Mouse (Mus musculus): ENCODE results near the gene Nupr1. TPM values are rescaled to one million over a fixed set of nuclear protein-coding genes. Genes with fewer than 3 reads are reported as not detected.

Gene Nupr1
- polyA plus RNA-seq, 1 experiment: 27.5 TPM

GRCm38 (mm10) chr7:126667495-126668090 is 36.9 kb upstream of the Nupr1 start:
- H3K36me3 ChIP-seq (replicated peaks; ENCODE audit: low read length): peaks cover 96% of the 10 kb centered on the region

DNA sequence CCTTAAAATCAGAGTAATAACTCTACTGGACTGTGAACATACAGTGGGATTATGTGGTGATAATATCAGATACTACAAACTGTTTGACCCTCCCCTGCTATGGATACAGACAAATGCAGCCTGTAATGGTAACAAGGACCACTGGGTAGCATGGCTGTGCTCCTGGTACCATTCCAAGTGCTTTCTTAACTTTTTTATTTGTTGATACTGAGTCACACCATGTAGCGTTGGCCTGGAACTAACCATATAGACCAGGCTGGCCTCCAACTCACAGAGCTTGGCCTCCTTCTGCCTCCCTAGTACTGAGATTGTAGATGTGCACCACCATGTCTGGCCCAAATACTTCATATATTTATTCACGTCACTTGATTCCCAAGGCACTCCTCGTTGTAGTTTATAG is 34.6 kb upstream of the Nupr1 start:
- H3K36me3 ChIP-seq (replicated peaks; ENCODE audit: low read length): peaks cover 90% of the 10 kb centered on the region
- H3K9me3 ChIP-seq: no peaks in the 10 kb centered on the region
- peaks cover 84% of the 10 kb centered on the region for H3K4me1 ChIP-seq
- TF ChIP-seq FLI1 (IDR thresholded peaks at IDR 0.05; ENCODE audit: low read length) (no peak), GATA1 (IDR thresholded peaks at IDR 0.05; ENCODE audit: borderline replicate concordance, low read length) (no peak)
- no peak overlapping the region for H3K4me3 ChIP-seq (replicated peaks)
- no peaks in the 10 kb centered on the region for H3K27me3 ChIP-seq (replicated peaks)

More at GRCm38 (mm10) chr7:126667495-126668090, 36.9 kb upstream of the Nupr1 start:
- Histone ChIP-seq H3K4me3 (replicated peaks) (no peak overlapping the region), H3K4me1 (peaks cover 87% of the 10 kb centered on the region), H3K9me3 (no peaks in the 10 kb centered on the region), H3K27me3 (replicated peaks) (no peaks in the 10 kb centered on the region)
- TF ChIP-seq FLI1 (IDR thresholded peaks at IDR 0.05; ENCODE audit: low read length): no peak
- TF ChIP-seq GATA1 (IDR thresholded peaks at IDR 0.05; ENCODE audit: borderline replicate concordance, low read length): no peak

DNA sequence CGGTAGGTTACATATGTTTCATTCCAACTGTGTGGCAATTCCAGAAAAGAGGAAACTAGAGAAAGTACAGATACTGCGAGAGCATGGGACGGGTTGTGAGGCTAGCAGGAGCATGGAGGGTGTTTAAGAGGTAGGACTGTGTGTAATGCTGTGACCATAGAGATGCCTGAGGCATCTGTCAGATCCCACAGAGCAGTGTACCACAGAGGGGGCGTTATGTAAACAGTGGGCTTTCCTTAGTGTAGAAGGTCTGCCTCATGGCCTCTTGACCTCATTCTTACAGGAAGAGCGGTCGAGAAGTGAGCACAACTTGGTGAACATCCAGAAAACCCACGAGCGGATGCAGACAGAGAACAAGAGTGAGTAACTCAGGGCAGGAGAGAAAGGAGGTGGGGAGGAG is 33.0 kb upstream of the Nupr1 start:
- Histone ChIP-seq H3K4me1 (peaks cover 76% of the 10 kb centered on the region), H3K9me3 (no peaks in the 10 kb centered on the region), H3K36me3 (replicated peaks; ENCODE audit: low read length) (peaks cover 74% of the 10 kb centered on the region), H3K4me3 (replicated peaks) (no peak overlapping the region), H3K27me3 (replicated peaks) (no peaks in the 10 kb centered on the region)
- TF ChIP-seq FLI1 (IDR thresholded peaks at IDR 0.05; ENCODE audit: low read length): no peak
- no peak for TF ChIP-seq GATA1 (IDR thresholded peaks at IDR 0.05; ENCODE audit: borderline replicate concordance, low read length)

DNA sequence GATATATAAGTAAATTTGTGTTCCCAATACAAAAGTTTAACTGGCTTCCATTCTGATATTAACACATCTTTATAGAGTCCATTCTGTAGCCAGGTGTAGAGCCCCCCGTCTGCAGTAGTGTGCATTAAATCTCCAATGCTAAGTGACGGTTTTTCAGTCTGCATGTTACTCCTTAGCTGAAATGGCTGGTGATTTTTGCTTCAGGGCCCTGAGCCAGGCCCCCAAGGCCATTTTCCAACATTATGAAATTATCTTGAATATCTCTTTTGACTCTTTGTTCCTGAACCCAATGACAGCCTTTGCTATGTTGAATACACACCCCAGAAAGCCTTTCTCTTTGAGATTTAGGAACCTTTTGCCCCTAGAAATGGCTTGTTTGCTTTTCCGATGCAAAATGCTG is 29.1 kb upstream of the Nupr1 start:
- TF ChIP-seq FLI1 (IDR thresholded peaks at IDR 0.05; ENCODE audit: low read length): no peak
- no peak for TF ChIP-seq GATA1 (IDR thresholded peaks at IDR 0.05; ENCODE audit: borderline replicate concordance, low read length)
- Histone ChIP-seq H3K4me3 (replicated peaks) (no peak overlapping the region), H3K9me3 (no peaks in the 10 kb centered on the region), H3K4me1 (peaks cover 72% of the 10 kb centered on the region), H3K36me3 (replicated peaks; ENCODE audit: low read length) (peaks cover 41% of the 10 kb centered on the region), H3K27me3 (replicated peaks) (no peaks in the 10 kb centered on the region)

GRCm38 (mm10) chr7:126657522-126657921 is 26.9 kb upstream of the Nupr1 start:
- Histone ChIP-seq H3K9me3 (no peaks in the 10 kb centered on the region), H3K4me1 (peaks cover 73% of the 10 kb centered on the region), H3K27me3 (replicated peaks) (no peaks in the 10 kb centered on the region), H3K4me3 (replicated peaks) (no peak overlapping the region), H3K36me3 (replicated peaks; ENCODE audit: low read length) (peaks cover 19% of the 10 kb centered on the region)
- TF ChIP-seq GATA1 (IDR thresholded peaks at IDR 0.05; ENCODE audit: borderline replicate concordance, low read length) (no peak), FLI1 (IDR thresholded peaks at IDR 0.05; ENCODE audit: low read length) (no peak)

DNA sequence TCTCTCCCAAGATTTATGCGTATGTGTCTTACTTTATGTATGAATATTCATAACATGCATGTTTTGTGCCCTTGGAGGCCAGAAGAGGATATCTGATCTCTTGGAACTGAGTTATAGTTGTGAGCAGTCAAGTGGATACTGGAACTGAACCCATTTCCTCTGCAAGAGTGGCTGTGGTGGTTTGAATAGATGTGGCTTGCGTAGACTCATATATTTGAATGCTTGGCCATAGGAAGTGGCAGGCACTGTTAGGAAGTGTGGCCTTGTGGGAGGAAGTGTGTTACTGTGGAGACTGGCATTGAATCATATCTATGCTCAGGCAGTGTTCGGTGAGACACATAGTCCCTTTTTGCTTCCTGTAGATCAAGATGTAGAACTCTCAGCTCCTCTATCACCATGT is 25.0 kb upstream of the Nupr1 start:
- H3K4me3 ChIP-seq (replicated peaks): peak overlapping the region; percentile 60
- TF ChIP-seq GATA1 (IDR thresholded peaks at IDR 0.05; ENCODE audit: borderline replicate concordance, low read length) (no peak; the same call in 2 of the 3 replicates), FLI1 (IDR thresholded peaks at IDR 0.05; ENCODE audit: low read length) (0 out of 2 replicates have a peak, but pooled peaks have one; percentile 36)
- H3K9me3 ChIP-seq: no peaks in the 10 kb centered on the region
- H3K4me1 ChIP-seq: peaks cover 80% of the 10 kb centered on the region
- H3K36me3 ChIP-seq (replicated peaks; ENCODE audit: low read length): peaks cover 4% of the 10 kb centered on the region
- no peaks in the 10 kb centered on the region for H3K27me3 ChIP-seq (replicated peaks)

GRCm38 (mm10) chr7:126653991-126654390 is 23.3 kb upstream of the Nupr1 start:
- TF ChIP-seq FLI1 (IDR thresholded peaks at IDR 0.05; ENCODE audit: low read length) (no peak), GATA1 (IDR thresholded peaks at IDR 0.05; ENCODE audit: borderline replicate concordance, low read length) (no peak)
- Histone ChIP-seq H3K4me3 (replicated peaks) (no peak overlapping the region), H3K27me3 (replicated peaks) (no peaks in the 10 kb centered on the region), H3K4me1 (peaks cover 90% of the 10 kb centered on the region), H3K36me3 (replicated peaks; ENCODE audit: low read length) (peaks cover 2% of the 10 kb centered on the region), H3K9me3 (no peaks in the 10 kb centered on the region)

GRCm38 (mm10) chr7:126650852-126651251 is 20.2 kb upstream of the Nupr1 start:
- Histone ChIP-seq H3K9me3 (no peaks in the 10 kb centered on the region), H3K4me3 (replicated peaks) (no peak overlapping the region), H3K36me3 (replicated peaks; ENCODE audit: low read length) (no peaks in the 10 kb centered on the region), H3K27me3 (replicated peaks) (no peaks in the 10 kb centered on the region), H3K4me1 (peaks cover 88% of the 10 kb centered on the region)
- TF ChIP-seq FLI1 (IDR thresholded peaks at IDR 0.05; ENCODE audit: low read length) (no peak), GATA1 (IDR thresholded peaks at IDR 0.05; ENCODE audit: borderline replicate concordance, low read length) (no peak)

DNA sequence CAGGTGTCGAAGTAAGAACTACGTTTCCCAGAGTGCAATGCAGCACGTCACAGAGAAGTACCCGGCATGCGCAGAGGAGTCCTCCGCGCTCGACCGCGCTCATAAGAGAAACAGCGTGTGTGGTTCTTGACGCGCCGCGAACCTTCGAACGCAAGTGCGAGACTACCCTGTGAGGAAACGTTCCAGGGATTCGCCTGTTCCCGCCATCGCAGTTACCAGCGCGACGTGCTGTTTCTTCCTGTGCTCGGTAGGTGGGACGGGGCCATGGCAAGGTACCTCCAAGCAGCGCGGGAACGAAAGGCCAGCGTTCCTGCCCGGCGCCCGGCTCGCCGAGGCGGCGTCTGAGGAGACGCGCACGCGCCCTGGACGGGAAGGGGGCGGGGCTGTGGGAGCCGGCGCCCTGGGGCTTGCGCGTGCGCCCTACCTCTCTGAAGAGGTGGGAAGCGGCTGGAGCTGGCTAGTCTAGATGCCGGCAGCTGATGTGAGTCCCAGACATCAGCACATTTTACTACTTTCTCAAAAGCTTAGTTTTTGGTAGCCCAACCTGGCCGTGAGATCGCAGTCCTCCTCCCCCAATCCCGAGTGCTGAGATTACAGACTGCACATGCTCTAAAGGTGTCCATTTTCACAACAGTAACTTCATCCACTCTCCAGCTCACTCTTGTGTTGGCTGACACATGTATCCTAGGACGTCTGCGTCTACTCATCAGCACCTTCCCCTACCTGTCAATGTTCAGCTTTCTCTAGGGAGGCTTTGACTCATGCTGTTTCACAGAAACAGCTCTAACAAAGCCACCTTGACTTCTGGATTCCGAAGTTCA is 18.8 kb upstream of the Nupr1 start, which contains the start of gene Sgf29:
Gene Sgf29, plus strand, starts transcription at position 79 of the 821 bp plus-strand sequence.
- H3K4me1 ChIP-seq: peaks cover 90% of the 10 kb centered on the region
- TF ChIP-seq FLI1 (IDR thresholded peaks at IDR 0.05; ENCODE audit: low read length): no peak
- TF ChIP-seq GATA1 (IDR thresholded peaks at IDR 0.05; ENCODE audit: borderline replicate concordance, low read length): no peak
- H3K36me3 ChIP-seq (replicated peaks; ENCODE audit: low read length): no peaks in the 10 kb centered on the region
- H3K9me3 ChIP-seq: no peaks in the 10 kb centered on the region
- H3K27me3 ChIP-seq (replicated peaks): no peaks in the 10 kb centered on the region
- peak within 1 kb of the TSS; percentile 99 for H3K4me3 ChIP-seq (replicated peaks)

- H3K9me3 ChIP-seq: no peaks in the 10 kb centered on the region
- H3K4me1 ChIP-seq: peaks cover 90% of the 10 kb centered on the region
- no peaks in the 10 kb centered on the region for H3K27me3 ChIP-seq (replicated peaks)
- H3K4me3 ChIP-seq (replicated peaks): peak overlapping the region; percentile 99
- H3K36me3 ChIP-seq (replicated peaks; ENCODE audit: low read length): peaks cover 8% of the 10 kb centered on the region
- TF ChIP-seq FLI1 (IDR thresholded peaks at IDR 0.05; ENCODE audit: low read length) (no peak), GATA1 (IDR thresholded peaks at IDR 0.05; ENCODE audit: borderline replicate concordance, low read length) (no peak)
Measured at GRCm38 (mm10) chr7:126648486-126648885, 17.8 kb upstream of the Nupr1 start.
